Comparison of ENCODE assay signal across 20 mouse cellular contexts in the genomic region with DNA sequence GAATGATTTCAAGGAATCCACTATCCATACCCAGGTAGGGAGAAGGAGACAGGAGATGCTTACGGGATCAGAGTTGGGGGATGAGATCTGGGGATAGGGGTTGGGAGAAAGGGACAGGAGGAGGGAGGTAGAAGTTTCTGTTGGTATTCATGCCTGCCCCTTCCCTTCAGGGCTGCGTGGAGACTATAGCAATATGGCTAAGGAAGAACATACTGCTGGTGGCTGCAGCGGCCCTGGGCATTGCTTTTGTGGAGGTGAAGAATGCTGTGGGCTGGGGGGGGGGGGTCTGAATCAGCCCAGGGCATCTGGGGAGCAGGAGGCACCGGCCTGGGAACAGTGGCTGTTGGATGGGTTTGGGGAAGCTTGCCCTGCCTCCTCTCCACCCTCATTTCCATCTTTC. TPM values are rescaled to one million over a fixed set of nuclear protein-coding genes. Genes with fewer than 3 reads are reported as not detected.
A peak's percentile ranks its signal among the peaks of the same experiment; 100 is the strongest.
DNase-seq lines count a peak whose midpoint lies in the region; ATAC-seq and TF ChIP-seq lines count a peak whose summit lies in the region.
"Had no signal": no experiment of that assay in that cellular context is flagged by ENCODE, and none has a peak within 500 bp of the region (broad histone marks: within the 10 kb centered on the region; RNA-seq: fewer than 3 reads in every experiment).

No protein-coding gene starts in this region.

- no peaks in the 10 kb centered on the region for H3K9me3 ChIP-seq in kidney, postnatal 0 days (replicated peaks; ENCODE audit: low read length)
- no peaks in the 10 kb centered on the region for H3K9me3 ChIP-seq in kidney, embryonic 14.5 days (ENCODE audit: control insufficient read depth, low read length)
- no peaks in the 10 kb centered on the region for H3K9me3 ChIP-seq in embryonic facial prominence, embryonic 15.5 days (replicated peaks)
- H3K9me3 ChIP-seq: forebrain, embryonic 12.5 days; heart, embryonic 12.5 days; midbrain, embryonic 13.5 days had no signal

- WGBS in kidney, postnatal 0 days: 97% methylated on average over 3 of the region's 4 CpGs
- 83% methylated on average over 4 of the region's 4 CpGs for WGBS in kidney, embryonic 14.5 days
- WGBS in embryonic facial prominence, embryonic 15.5 days: 72% methylated on average over 4 of the region's 4 CpGs

- no peak overlapping the region for H3K4me3 ChIP-seq in kidney, postnatal 0 days (replicated peaks; ENCODE audit: low read depth, low read length)
- no peak overlapping the region for H3K4me3 ChIP-seq in kidney, embryonic 14.5 days (ENCODE audit: low read length)
- H3K4me3 ChIP-seq in embryonic facial prominence, embryonic 15.5 days (replicated peaks): no peak overlapping the region
- H3K4me3 ChIP-seq: forebrain, embryonic 12.5 days; heart, embryonic 12.5 days; midbrain, embryonic 13.5 days had no signal

- no peak overlapping the region for H3K9ac ChIP-seq in kidney, postnatal 0 days (ENCODE audit: low read depth, low read length)
- no peak overlapping the region for H3K9ac ChIP-seq in kidney, embryonic 14.5 days (ENCODE audit: low read depth, low read length)
- H3K9ac ChIP-seq in embryonic facial prominence, embryonic 15.5 days: no peak overlapping the region
- H3K9ac ChIP-seq: forebrain, embryonic 12.5 days; heart, embryonic 12.5 days; hindbrain, embryonic 14.5 days; liver, embryonic 14.5 days; lung, embryonic 14.5 days; midbrain, embryonic 13.5 days had no signal

- intact Hi-C loops in heart, postnatal 36 days (cut with DNase I): loop anchor here (2.0 kb wide), 1 partner anchor 33 kb away; no protein-coding TSS in a partner anchor

- no peak for ATAC-seq in kidney, postnatal 0 days (replicated peaks; ENCODE audit: low FRiP score, low read depth)
- ATAC-seq in kidney, embryonic 14.5 days (ENCODE audit: low FRiP score, low TSS enrichment): no peak
- ATAC-seq in embryonic facial prominence, embryonic 15.5 days (ENCODE audit: insufficient number of reproducible peaks, low FRiP score, low TSS enrichment, low read depth): no peak
- ATAC-seq: midbrain, embryonic 13.5 days had no signal

- H3K36me3 ChIP-seq in kidney, postnatal 0 days (ENCODE audit: insufficient read depth, low read length): peaks cover 24% of the 10 kb centered on the region; the same call in 1 of the 2 replicates
- peaks cover 34% of the 10 kb centered on the region; the same call in 1 of the 2 replicates for H3K36me3 ChIP-seq in kidney, embryonic 14.5 days (ENCODE audit: control insufficient read depth, insufficient read depth, low read length)
- peaks cover 39% of the 10 kb centered on the region for H3K36me3 ChIP-seq in embryonic facial prominence, embryonic 15.5 days

- H3K4me2 ChIP-seq in kidney, postnatal 0 days (ENCODE audit: low read length): no peak overlapping the region
- H3K4me2 ChIP-seq in kidney, embryonic 14.5 days (replicated peaks; ENCODE audit: low read depth, low read length): no peak overlapping the region
- peak overlapping the region; percentile 84; the same call in 1 of the 2 replicates for H3K4me2 ChIP-seq in embryonic facial prominence, embryonic 15.5 days (replicated peaks)
- H3K4me2 ChIP-seq: forebrain, embryonic 12.5 days; heart, embryonic 12.5 days; hindbrain, embryonic 14.5 days; midbrain, embryonic 13.5 days had no signal

- DNase-seq in heart, adult 11 months: peak; percentile 91
- DNase-seq in heart, postnatal 36 days: no peak
- no peak for DNase-seq in kidney, postnatal 0 days (ENCODE audit: low spot score)
- DNase-seq in cerebellum, adult 8-10 months: no peak
- no peak for DNase-seq in ovary, postnatal 36 days (ENCODE audit: low spot score)
- DNase-seq: adrenal gland, postnatal 25 days; cerebellum, postnatal 10 days; gastrocnemius, postnatal 10 days; kidney, postnatal 10 days; lung, embryonic 14.5 days; right cerebral cortex, postnatal 14 days had no signal

- TF ChIP-seq CTCF in kidney, postnatal 0 days (IDR thresholded peaks at IDR 0.05; ENCODE audit: low read depth): no peak

- H3K27me3 ChIP-seq in kidney, postnatal 0 days (ENCODE audit: insufficient read depth, low read length): no peaks in the 10 kb centered on the region
- no peaks in the 10 kb centered on the region for H3K27me3 ChIP-seq in kidney, embryonic 14.5 days (ENCODE audit: control insufficient read depth, insufficient read depth, low read length)
- no peaks in the 10 kb centered on the region for H3K27me3 ChIP-seq in embryonic facial prominence, embryonic 15.5 days
- H3K27me3 ChIP-seq: heart, embryonic 12.5 days had no signal

- H3K4me1 ChIP-seq in kidney, postnatal 0 days (replicated peaks; ENCODE audit: insufficient read depth, low read length): peaks cover 12% of the 10 kb centered on the region
- H3K4me1 ChIP-seq in kidney, embryonic 14.5 days (ENCODE audit: control insufficient read depth, insufficient read depth, low read length): peaks cover 15% of the 10 kb centered on the region
- H3K4me1 ChIP-seq in embryonic facial prominence, embryonic 15.5 days: peaks cover 43% of the 10 kb centered on the region

- H3K27ac ChIP-seq in kidney, postnatal 0 days: 0 out of 2 replicates have a peak overlapping the region, but pooled peaks have one; percentile 11
- no peak overlapping the region for H3K27ac ChIP-seq in kidney, embryonic 14.5 days (ENCODE audit: low read depth, low read length)
- no peak overlapping the region for H3K27ac ChIP-seq in embryonic facial prominence, embryonic 15.5 days (replicated peaks)
- H3K27ac ChIP-seq: forebrain, embryonic 12.5 days; hindbrain, embryonic 14.5 days; liver, embryonic 14.5 days had no signal

RNA-seq across cellular contexts. Expression of gene Rdh5, which starts 10.4 kb away (rescaled TPM):
- total RNA-seq in heart, postnatal 36 days (2021): 1 to 10 TPM; 6.4 to 7.5 TPM
- 12.9 and 15.0 TPM in 2 replicates for polyA plus RNA-seq in kidney, postnatal 0 days (2015; fragmentation: Nextera tagmentation; extraction: Ambion mirVana)
- 14.5 and 15.7 TPM in 2 replicates for polyA plus RNA-seq in kidney, embryonic 14.5 days (2014; fragmentation: Nextera tagmentation; extraction: Ambion mirVana)
- polyA plus RNA-seq in embryonic facial prominence, embryonic 15.5 days (2015; fragmentation: Nextera tagmentation; extraction: Ambion mirVana): 19.6 and 21.3 TPM in 2 replicates

RNA-seq across cellular contexts. Expression of gene Cd63, which starts 11.5 kb away (rescaled TPM):
- total RNA-seq in heart, postnatal 36 days (2021): 100 to 1,000 TPM; 117 to 143 TPM
- polyA plus RNA-seq in kidney, postnatal 0 days (2015; fragmentation: Nextera tagmentation; extraction: Ambion mirVana): 1,350 and 1,394 TPM in 2 replicates
- polyA plus RNA-seq in kidney, embryonic 14.5 days (2014; fragmentation: Nextera tagmentation; extraction: Ambion mirVana): 479 and 521 TPM in 2 replicates
- 1,010 and 1,093 TPM in 2 replicates for polyA plus RNA-seq in embryonic facial prominence, embryonic 15.5 days (2015; fragmentation: Nextera tagmentation; extraction: Ambion mirVana)

RNA-seq across cellular contexts. Expression of gene Bloc1s1, which starts 11.6 kb away (rescaled TPM):
- total RNA-seq in heart, postnatal 36 days (2021): 100 to 1,000 TPM; 184 to 206 TPM
- 272 and 276 TPM in 2 replicates for polyA plus RNA-seq in kidney, postnatal 0 days (2015; fragmentation: Nextera tagmentation; extraction: Ambion mirVana)
- 219 and 258 TPM in 2 replicates for polyA plus RNA-seq in kidney, embryonic 14.5 days (2014; fragmentation: Nextera tagmentation; extraction: Ambion mirVana)
- 224 and 226 TPM in 2 replicates for polyA plus RNA-seq in embryonic facial prominence, embryonic 15.5 days (2015; fragmentation: Nextera tagmentation; extraction: Ambion mirVana)

RNA-seq across cellular contexts. Expression of gene Gdf11, which starts 20.8 kb away (rescaled TPM):
- total RNA-seq in heart, postnatal 36 days (2021): 1 to 10 TPM; 1.9 to 2.8 TPM
- 7.7 and 8.2 TPM in 2 replicates for polyA plus RNA-seq in kidney, postnatal 0 days (2015; fragmentation: Nextera tagmentation; extraction: Ambion mirVana)
- 7.2 and 8.7 TPM in 2 replicates for polyA plus RNA-seq in kidney, embryonic 14.5 days (2014; fragmentation: Nextera tagmentation; extraction: Ambion mirVana)
- 6.1 TPM in 2 replicates for polyA plus RNA-seq in embryonic facial prominence, embryonic 15.5 days (2015; fragmentation: Nextera tagmentation; extraction: Ambion mirVana)

RNA-seq across cellular contexts. Expression of gene Itga7, which starts 21.4 kb away (rescaled TPM):
- total RNA-seq in heart, postnatal 36 days (2021): 100 to 1,000 TPM; 160 to 167 TPM
- 3.8 TPM in 2 replicates for polyA plus RNA-seq in kidney, postnatal 0 days (2015; fragmentation: Nextera tagmentation; extraction: Ambion mirVana)
- 0.77 and 1.3 TPM in 2 replicates for polyA plus RNA-seq in kidney, embryonic 14.5 days (2014; fragmentation: Nextera tagmentation; extraction: Ambion mirVana)
- 14.3 and 16.5 TPM in 2 replicates for polyA plus RNA-seq in embryonic facial prominence, embryonic 15.5 days (2015; fragmentation: Nextera tagmentation; extraction: Ambion mirVana)
- total RNA-seq: granulocyte monocyte progenitor cell, adult 5-6 weeks; megakaryocyte, adult 5-6 weeks had no signal
